Mouse (Mus musculus): Measurements from ENCODE around the gene Acadl. TPM values are rescaled to one million over a fixed set of nuclear protein-coding genes. Genes with fewer than 3 reads are reported as not detected.

Acadl gene
- 227 and 229 TPM in 2 replicates for polyA plus RNA-seq (2015; fragmentation: Nextera tagmentation; extraction: Ambion mirVana)

DNA sequence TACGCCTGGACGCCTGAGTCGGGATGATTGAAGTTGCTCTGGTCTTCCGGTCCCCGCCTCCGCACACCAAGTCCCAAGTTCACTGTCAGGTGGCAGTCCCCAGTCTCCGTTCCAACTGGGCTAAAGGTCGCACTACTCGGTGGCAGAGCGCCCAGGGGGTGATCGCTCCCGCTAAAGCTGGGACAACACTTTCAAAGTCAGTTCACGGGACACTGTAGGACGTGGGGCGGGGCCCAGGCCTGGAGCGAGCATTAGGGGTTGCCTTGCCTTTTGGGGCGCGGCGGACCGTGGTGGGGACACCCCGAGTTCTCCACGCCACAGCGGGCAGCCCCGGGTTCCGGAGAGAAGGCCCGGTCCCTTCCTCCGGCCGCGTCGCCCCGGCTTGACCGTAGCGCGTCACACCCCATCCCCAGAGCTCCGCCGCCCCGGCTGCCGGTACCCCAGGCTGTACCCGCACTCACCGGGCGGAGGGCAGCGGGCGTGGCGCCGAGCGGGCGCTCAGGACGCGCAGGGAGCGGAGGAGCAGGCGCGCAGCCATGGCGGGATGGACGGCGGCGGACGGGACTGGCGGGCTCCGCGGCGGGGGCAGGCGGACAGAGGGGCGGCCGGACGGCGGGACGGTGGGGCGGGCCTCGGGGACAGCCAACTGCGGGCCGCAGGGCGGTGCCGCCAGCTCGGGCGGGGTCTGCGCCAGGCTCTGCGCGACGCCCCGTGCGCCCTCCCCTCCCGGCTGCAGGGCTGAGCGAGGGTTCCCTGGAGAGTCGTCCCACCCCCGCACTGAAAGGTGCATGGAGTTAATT, at the start of gene Acadl:
Gene Acadl, minus strand, starts transcription at position 566 of the 800 bp plus-strand sequence.
- Histone ChIP-seq H3K27me3 (replicated peaks) (no peaks in the 10 kb centered on the region), H3K4me2 (replicated peaks) (peak within 1 kb of the TSS; percentile 69), H3K9me3 (no peaks in the 10 kb centered on the region), H3K36me3 (peaks cover 4% of the 10 kb centered on the region; the same call in 1 of the 2 replicates), H3K4me3 (replicated peaks) (peak within 1 kb of the TSS; percentile 93), H3K27ac (peak within 1 kb of the TSS; percentile 97), H3K4me1 (replicated peaks) (peaks cover 5% of the 10 kb centered on the region; the same call in 1 of the 2 replicates), H3K9ac (peak within 1 kb of the TSS; percentile 88)
- ATAC-seq, result peak; percentile 93
- under 1% methylated on average over 73 of the region's 85 CpGs for WGBS

DNA sequence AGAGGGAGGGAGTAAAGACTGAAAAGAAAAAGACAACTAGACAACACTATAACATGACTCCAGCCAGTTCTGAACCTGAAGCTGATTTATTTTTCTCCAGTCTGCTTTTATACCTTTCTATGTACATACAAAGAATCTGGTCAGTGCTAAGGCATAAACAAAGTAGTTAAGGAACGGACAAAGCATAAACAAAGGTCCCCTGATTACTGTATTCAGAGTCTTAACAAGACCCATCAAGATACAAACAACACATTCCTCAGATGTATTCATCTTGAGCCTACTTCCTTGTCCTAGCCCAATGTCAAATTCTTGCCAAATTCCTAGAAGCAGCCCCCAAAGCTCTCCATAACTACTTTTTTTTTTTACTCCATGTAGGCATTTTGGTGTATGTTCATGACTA, 49.2 kb upstream of the Acadl start:
- 49% methylated on average over 1 of the region's 1 CpGs for WGBS
- ATAC-seq, result no peak

DNA sequence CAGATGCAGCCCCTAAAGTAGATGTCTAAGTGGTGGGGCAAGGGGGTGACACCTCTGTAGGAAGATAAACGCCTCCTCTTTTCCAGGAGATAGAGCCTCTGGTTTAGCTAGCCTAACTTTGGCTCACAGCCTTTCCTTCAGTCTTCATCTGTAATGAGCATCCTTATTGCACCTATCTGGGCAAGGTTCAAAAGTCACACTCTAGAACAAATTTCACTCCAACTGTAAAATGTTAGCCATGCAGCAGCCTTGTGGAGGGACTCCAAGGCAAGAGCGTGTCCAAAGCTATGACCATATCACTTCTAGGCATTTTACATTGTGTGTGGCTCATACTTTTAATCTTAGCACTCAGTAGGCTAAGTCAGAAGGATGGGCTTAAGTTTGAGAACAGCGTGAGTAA, 39.5 kb upstream of the Acadl start:
- no peak overlapping the region for H3K9ac ChIP-seq
- H3K4me1 ChIP-seq (replicated peaks), result no peaks in the 10 kb centered on the region
- WGBS, result 82% methylated on average over 3 of the region's 3 CpGs
- H3K4me3 ChIP-seq (replicated peaks), result no peak overlapping the region
- no peaks in the 10 kb centered on the region for H3K27me3 ChIP-seq (replicated peaks)
- H3K9me3 ChIP-seq, result no peaks in the 10 kb centered on the region
- peak; percentile 61 for ATAC-seq
- no peak overlapping the region for H3K27ac ChIP-seq
- no peaks in the 10 kb centered on the region for H3K36me3 ChIP-seq
- H3K4me2 ChIP-seq (replicated peaks), result no peak overlapping the region

More for the DNA sequence above, 49.2 kb upstream of the Acadl start:
- H3K4me3 ChIP-seq (replicated peaks), result no peak overlapping the region
- H3K4me1 ChIP-seq (replicated peaks), result no peaks in the 10 kb centered on the region
- no peak overlapping the region for H3K4me2 ChIP-seq (replicated peaks)
- H3K27me3 ChIP-seq (replicated peaks), result no peaks in the 10 kb centered on the region
- H3K27ac ChIP-seq, result no peak overlapping the region
- no peaks in the 10 kb centered on the region for H3K9me3 ChIP-seq
- H3K36me3 ChIP-seq, result no peaks in the 10 kb centered on the region
- no peak overlapping the region for H3K9ac ChIP-seq

DNA sequence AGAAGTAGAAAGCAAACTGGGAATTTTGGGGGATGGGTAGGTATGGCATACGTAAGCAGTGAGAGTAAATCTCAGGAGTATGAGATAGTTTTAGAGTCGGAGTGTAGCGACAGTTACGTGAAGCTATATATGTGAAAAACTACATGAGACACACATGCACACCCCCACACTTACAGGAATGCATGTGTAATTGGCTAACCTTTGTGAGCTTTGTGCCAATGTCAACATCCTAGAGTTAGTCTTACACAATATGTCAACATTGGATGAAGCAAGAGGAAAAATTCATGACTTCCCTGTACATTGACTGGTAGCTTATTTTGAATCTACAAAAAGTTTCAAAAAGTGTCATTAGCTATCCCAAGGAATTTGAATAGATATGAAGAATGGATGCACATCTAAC, 37.9 kb upstream of the Acadl start:
- ATAC-seq, result peak; percentile 69
- Histone ChIP-seq H3K4me3 (replicated peaks) (no peak overlapping the region), H3K36me3 (no peaks in the 10 kb centered on the region), H3K9ac (no peak overlapping the region), H3K9me3 (no peaks in the 10 kb centered on the region), H3K27me3 (replicated peaks) (no peaks in the 10 kb centered on the region), H3K4me1 (replicated peaks) (no peaks in the 10 kb centered on the region), H3K27ac (no peak overlapping the region), H3K4me2 (replicated peaks) (no peak overlapping the region)
- WGBS, result 91% methylated on average over 4 of the region's 4 CpGs

DNA sequence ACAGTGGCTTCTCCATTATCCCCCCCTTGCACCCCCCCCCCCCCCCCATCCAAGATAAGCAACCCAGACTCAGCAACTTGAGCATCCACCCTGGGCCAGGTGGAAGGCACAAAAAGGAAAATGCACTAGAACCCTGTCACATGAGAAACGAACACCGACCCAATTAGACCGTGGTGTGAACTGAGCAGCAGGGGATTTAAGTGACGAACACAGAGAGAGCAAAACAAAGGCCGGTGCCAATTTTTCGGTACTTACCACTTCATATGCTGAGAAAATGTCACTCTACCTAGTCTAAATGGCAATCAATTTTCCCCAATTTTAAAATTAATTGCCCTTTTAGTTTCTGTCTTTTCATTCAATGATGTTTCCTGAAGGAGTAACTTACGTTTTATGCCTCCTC, 35.2 kb upstream of the Acadl start:
- no peak overlapping the region for H3K27ac ChIP-seq
- no peaks in the 10 kb centered on the region for H3K36me3 ChIP-seq
- H3K4me2 ChIP-seq (replicated peaks), result no peak overlapping the region
- H3K4me1 ChIP-seq (replicated peaks), result no peaks in the 10 kb centered on the region
- no peak overlapping the region for H3K9ac ChIP-seq
- H3K9me3 ChIP-seq, result no peaks in the 10 kb centered on the region
- no peak for ATAC-seq
- WGBS, result 79% methylated on average over 7 of the region's 7 CpGs
- H3K27me3 ChIP-seq (replicated peaks), result no peaks in the 10 kb centered on the region
- no peak overlapping the region for H3K4me3 ChIP-seq (replicated peaks)

DNA sequence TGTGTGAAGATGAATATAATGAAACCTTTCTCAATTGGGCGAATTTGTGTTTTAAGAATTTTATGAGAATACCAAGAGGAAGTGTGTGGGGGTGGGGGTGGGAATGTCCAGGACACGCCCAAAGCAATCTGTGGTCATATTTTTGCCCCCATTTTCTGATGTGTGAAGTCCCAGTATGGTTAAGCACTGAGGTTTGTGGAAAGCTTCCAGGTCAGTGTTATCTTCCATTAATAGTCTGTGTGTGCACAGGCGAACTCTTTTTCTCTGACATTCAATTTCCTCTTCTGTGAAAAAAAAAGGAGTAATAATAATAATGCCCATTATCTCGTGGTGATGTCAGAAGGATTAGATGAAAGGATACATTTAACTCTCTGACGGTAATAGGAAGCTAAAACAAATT, 33.5 kb upstream of the Acadl start:
- H3K4me2 ChIP-seq (replicated peaks), result peak overlapping the region; percentile 44
- no peaks in the 10 kb centered on the region for H3K4me1 ChIP-seq (replicated peaks)
- H3K9ac ChIP-seq, result no peak overlapping the region
- H3K9me3 ChIP-seq, result no peaks in the 10 kb centered on the region
- H3K36me3 ChIP-seq, result no peaks in the 10 kb centered on the region
- H3K4me3 ChIP-seq (replicated peaks), result no peak overlapping the region
- WGBS, result 43% methylated on average over 5 of the region's 5 CpGs
- no peak overlapping the region for H3K27ac ChIP-seq
- peak; percentile 35; the same call in 1 of the 2 replicates for ATAC-seq
- no peaks in the 10 kb centered on the region for H3K27me3 ChIP-seq (replicated peaks)

DNA sequence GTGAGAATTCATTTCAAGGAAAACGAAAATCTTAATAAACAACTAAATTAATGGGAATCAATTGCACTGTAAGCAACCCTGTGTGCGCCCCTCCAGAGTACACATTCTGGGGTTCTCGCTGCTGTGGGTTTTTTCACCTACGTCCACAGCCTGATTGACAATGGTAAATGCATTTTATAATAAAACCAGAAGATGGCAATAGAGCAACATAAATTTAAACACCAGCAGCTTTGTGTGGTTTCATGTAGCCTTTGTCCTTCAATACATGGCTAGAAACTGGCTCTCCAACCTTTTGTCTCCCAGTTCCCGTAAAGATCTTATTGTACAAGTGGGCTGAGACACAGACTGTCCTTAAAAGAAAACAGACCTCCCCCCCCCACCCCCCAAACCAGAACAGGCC, 33.0 kb upstream of the Acadl start:
- Histone ChIP-seq H3K9me3 (no peaks in the 10 kb centered on the region), H3K9ac (no peak overlapping the region), H3K27ac (no peak overlapping the region), H3K27me3 (replicated peaks) (no peaks in the 10 kb centered on the region), H3K4me1 (replicated peaks) (no peaks in the 10 kb centered on the region), H3K4me3 (replicated peaks) (no peak overlapping the region), H3K36me3 (no peaks in the 10 kb centered on the region), H3K4me2 (replicated peaks) (peak overlapping the region; percentile 44)
- ATAC-seq, result peak; percentile 83
- 23% methylated on average over 5 of the region's 5 CpGs for WGBS

DNA sequence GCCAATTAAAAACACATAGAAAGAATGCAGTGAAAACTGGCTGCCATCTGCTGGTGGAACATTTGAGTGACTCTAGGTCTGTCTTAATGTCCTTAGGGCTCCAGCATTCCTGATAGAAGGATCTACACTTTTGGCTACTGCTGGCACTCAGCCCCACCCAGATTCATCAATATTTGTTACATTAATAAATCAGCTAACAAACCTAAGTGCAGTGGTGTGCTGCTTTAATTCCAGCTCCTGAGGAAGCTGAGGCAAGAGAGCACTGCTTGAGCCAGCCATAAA, 32.7 kb upstream of the Acadl start:
- ATAC-seq, result peak; percentile 94
- Histone ChIP-seq H3K9me3 (no peaks in the 10 kb centered on the region), H3K9ac (no peak overlapping the region), H3K27ac (no peak overlapping the region), H3K4me3 (replicated peaks) (no peak overlapping the region), H3K4me1 (replicated peaks) (no peaks in the 10 kb centered on the region), H3K36me3 (no peaks in the 10 kb centered on the region), H3K4me2 (replicated peaks) (peak overlapping the region; percentile 44), H3K27me3 (replicated peaks) (no peaks in the 10 kb centered on the region)

DNA sequence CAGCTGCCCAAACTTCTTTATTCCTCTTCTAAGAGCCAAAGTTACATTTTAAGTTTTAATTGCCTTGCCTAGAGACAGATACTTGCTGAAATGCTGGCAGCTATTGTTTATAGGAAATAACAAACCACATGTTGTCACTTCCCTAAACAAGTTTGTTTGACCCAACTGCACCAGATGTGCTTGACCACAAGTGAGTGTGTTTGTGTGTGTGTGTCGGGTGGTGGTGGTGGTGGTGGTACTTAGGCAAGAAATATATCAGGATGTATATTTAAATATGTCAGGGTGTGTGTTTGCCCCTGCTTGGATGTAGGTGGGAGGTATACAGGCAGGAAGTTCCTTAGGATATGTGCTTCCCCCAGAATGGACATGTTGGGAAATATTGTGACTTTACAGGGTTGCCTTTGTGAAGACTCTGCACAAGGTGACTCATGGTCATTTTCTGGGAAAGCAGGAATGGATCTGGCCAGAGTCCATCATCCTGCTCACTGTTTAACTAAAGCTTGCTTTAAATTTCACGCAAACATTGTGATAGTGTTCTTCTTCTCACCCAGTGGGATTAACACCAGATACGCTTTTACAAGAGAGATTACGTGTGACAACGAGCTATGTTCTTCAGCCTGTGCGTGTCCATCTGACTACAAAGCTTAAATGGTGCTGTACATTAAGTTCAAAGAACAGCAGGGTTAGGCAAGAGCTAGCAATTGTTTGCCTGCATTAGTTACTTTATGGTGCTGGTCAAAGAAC, 32.2 kb upstream of the Acadl start:
- Histone ChIP-seq H3K27me3 (replicated peaks) (no peaks in the 10 kb centered on the region), H3K4me1 (replicated peaks) (no peaks in the 10 kb centered on the region), H3K36me3 (no peaks in the 10 kb centered on the region), H3K9ac (no peak overlapping the region), H3K27ac (no peak overlapping the region; the same call in 1 of the 2 replicates), H3K4me2 (replicated peaks) (peak overlapping the region; percentile 36; the same call in 1 of the 2 replicates), H3K4me3 (replicated peaks) (no peak overlapping the region), H3K9me3 (no peaks in the 10 kb centered on the region)
- ATAC-seq, result peak; percentile 74
- WGBS, result 53% methylated on average over 6 of the region's 6 CpGs

DNA sequence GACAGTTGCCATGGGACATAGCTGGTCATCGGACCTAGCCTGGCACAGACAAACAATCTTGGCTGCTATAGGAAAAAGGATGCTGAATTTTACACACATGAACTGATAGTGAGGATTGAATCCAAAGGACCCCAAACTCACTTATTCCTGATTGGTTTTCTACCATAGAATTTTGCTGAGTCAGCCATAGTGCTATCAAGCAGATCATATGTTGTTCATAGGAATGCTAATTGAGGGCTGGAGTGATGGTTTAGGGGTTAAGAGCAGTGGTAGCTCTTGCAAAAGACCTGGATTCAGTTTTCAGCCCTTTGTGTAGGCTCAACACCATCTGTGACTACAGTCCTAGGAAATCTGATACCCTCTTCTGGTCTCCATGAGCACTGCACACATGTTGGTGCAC, 24.1 kb upstream of the Acadl start:
- no peak overlapping the region for H3K4me3 ChIP-seq (replicated peaks)
- no peaks in the 10 kb centered on the region for H3K36me3 ChIP-seq
- no peaks in the 10 kb centered on the region for H3K27me3 ChIP-seq (replicated peaks)
- no peak overlapping the region for H3K4me2 ChIP-seq (replicated peaks)
- no peaks in the 10 kb centered on the region for H3K4me1 ChIP-seq (replicated peaks)
- ATAC-seq, result no peak
- WGBS, result 97% methylated on average over 1 of the region's 1 CpGs
- H3K27ac ChIP-seq, result no peak overlapping the region
- no peaks in the 10 kb centered on the region for H3K9me3 ChIP-seq
- H3K9ac ChIP-seq, result no peak overlapping the region

DNA sequence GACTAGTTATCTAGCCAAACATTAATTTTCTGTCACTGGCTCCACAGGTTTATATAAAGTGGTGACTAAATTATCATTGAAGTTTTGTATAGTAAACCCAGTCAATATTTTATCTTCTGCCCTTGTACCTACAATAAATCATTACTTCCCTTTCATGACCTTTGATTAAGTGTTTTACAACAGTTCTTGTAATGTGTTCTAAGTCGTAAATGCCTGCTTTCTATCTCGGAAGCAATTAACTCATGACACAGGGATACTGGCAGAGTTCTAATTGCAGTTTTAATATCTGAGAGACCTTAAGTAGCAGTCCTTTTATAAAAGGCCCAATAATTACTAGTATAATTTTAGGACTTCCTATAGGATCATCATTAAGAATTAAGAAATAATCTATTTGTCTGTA, 17.1 kb upstream of the Acadl start:
- no peak overlapping the region for H3K4me3 ChIP-seq (replicated peaks)
- no peaks in the 10 kb centered on the region for H3K4me1 ChIP-seq (replicated peaks)
- H3K9ac ChIP-seq, result no peak overlapping the region
- no peaks in the 10 kb centered on the region for H3K9me3 ChIP-seq
- peak; percentile 68 for ATAC-seq
- H3K27me3 ChIP-seq (replicated peaks), result no peaks in the 10 kb centered on the region
- H3K36me3 ChIP-seq, result no peaks in the 10 kb centered on the region
- no peak overlapping the region for H3K4me2 ChIP-seq (replicated peaks)
- no peak overlapping the region for H3K27ac ChIP-seq
- WGBS, result 56% methylated on average over 2 of the region's 2 CpGs

DNA sequence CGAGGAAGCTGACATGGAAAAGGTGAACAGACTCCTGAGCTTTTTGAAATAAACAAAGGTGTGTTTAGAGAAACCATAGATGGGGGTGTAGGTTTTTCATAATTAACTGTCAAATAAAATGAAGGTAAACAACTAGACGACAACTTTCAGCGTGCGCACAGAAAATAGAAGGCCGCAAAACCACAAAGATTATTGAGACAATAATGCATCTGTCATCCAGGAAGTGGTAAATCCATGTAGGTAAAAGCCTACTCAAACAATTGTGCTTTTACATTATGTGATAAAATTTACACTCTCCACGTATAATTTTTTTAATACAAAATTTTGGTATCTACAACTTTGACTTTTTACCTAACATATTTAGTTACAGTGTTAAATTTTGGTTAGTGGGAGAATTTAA, 11.7 kb upstream of the Acadl start:
- Histone ChIP-seq H3K9ac (no peak overlapping the region), H3K4me1 (replicated peaks) (no peaks in the 10 kb centered on the region), H3K36me3 (no peaks in the 10 kb centered on the region), H3K9me3 (no peaks in the 10 kb centered on the region), H3K27ac (no peak overlapping the region), H3K4me3 (replicated peaks) (no peak overlapping the region), H3K27me3 (replicated peaks) (no peaks in the 10 kb centered on the region), H3K4me2 (replicated peaks) (no peak overlapping the region)
- whole genome bisulfite sequencing, result 89% methylated on average over 6 of the region's 6 CpGs
- no peak for ATAC-seq

DNA sequence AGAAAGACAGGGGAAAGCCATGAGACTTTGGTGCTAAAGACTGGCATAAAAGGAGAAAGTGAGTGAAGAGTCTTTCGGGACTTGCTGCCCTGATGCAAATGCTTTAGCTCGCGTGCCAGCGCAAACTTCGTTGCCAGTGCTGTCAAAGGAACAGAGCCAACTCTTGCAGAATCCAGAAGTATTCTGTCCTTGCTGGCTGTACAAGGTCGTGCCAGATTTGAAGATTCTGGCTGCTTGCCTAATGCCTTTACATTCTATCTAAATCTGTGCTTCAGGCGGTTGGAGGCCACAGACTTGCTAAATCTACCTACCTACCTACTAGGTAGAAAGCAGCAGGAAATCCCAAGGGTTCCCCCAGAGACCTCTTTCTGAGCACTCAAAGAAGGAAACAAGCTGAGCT, 8.5 kb upstream of the Acadl start:
- ATAC-seq, result no peak
- H3K4me1 ChIP-seq (replicated peaks), result no peaks in the 10 kb centered on the region
- WGBS, result 76% methylated on average over 7 of the region's 7 CpGs

More for the DNA sequence above, 8.5 kb upstream of the Acadl start:
- Histone ChIP-seq H3K27me3 (replicated peaks) (no peaks in the 10 kb centered on the region), H3K4me2 (replicated peaks) (no peak overlapping the region), H3K9ac (no peak overlapping the region), H3K27ac (no peak overlapping the region), H3K36me3 (no peaks in the 10 kb centered on the region), H3K9me3 (no peaks in the 10 kb centered on the region), H3K4me3 (replicated peaks) (no peak overlapping the region)

Measured in intestine, embryonic 15.5 days (tissue).